Mouse (Mus musculus) NIH3T3 (cell line): ENCODE results near the gene Olfr1131.
"Not testable (repeated sequence)": the region's sequence is repeated elsewhere in the genome, so short reads cannot be mapped to it uniquely, and the experiment has no call there.

Source experiments
- DNase-seq: peaks from one replicate; pipeline ENCODE4 v3.0.0-alpha.2; 2012; ENCODE audit warnings: low read depth

Gene Olfr1131

GRCm38 (mm10) chr2:87626804-87627203 is at the start of gene Olfr1131:
Olfr1131 (plus strand) TSS chr2:87627104.
- DNase-seq = no peak

GRCm38 (mm10) chr2:87605912-87606311 is 21.0 kb upstream of the Olfr1131 start, which contains the start of gene Olfr1130:
Olfr1130 (plus strand) TSS chr2:87606212.
- DNase-seq = not testable (repeated sequence)

- DNase-seq = no peak
Observed at GRCm38 (mm10) chr2:87637435-87637834, 10.5 kb downstream of the Olfr1131 start, which contains the start of gene Olfr1132. Olfr1132 (minus strand) TSS chr2:87637535.

DNA sequence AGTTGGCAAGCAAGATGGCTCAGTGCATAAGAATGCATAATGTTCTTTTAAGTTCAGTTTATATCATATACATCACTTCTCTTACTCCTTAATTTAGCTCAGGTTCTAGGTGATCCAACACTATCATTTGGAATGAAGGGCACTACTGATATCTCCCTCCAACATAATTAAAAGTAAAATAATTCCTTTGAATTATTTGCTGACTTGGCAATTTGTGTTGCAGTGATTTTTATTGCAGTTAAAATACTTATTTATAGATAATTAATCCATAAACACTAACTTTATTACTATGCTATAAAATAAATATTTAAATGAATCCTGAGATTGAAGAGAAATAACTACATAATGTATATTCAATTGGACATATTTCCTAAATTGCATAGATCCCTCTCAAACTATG is 15.5 kb downstream of the Olfr1131 start:
- no peak for DNase-seq

DNA sequence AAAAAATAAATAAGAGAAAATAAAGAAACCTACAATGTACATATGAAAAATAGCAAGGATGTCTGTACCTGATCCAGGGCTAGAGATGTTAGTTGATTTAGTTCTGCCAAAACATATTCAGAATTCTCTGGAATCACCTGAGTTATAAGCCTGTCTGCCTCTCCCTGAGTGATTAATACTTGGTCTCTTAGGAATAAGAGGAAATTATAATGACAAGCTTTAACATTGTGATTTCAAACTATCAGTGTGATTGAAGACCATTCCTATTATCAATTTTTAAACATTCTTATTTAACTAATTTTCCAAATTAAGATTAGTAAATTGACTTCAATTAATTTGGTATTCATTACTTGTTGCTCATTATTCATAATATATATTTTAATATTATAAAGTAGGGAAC is 20.4 kb downstream of the Olfr1131 start, which contains the start of gene Olfr1133:
Gene Olfr1133, minus strand, starts transcription at position 101 of the 400 bp plus-strand sequence.
- DNase-seq = no peak

DNA sequence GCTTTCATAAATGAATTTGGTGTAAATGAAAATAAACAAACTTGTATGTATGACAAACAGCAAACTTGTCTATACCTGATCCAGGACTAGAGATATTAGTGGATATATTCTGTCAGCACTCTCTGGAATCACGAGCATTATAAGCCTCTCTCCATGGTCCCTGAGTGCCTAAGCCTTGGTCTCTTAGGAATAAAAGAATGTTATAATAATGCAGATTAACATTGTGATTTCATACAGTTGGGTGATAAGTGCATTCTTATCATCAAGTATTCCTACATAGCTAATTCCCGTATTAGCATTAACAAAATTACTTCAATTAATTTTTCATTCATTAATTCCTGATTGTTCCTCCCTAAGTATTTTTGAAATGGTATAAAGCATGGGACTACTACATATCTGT is 31.5 kb downstream of the Olfr1131 start, which contains the start of gene Olfr1134:
Gene Olfr1134, minus strand, starts transcription at position 101 of the 400 bp plus-strand sequence.
- no peak for DNase-seq

DNA sequence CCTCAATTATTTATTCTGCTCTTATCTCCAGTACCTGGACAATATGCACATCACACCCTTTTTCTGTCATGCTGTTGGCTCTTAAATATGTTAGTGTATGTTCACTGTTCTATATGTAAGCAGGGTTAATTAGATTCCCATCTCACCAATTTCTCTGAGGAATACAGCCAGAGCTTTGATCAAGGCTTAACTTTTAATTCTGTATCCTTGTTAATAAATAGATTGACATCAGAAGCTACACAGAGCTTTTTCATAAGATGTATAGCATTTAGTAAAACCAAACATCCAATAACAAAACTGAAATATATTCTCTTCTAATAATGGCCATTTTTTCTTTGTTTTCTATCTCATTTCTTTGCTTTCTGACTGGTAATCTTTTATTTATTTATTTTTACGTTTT is 46.7 kb downstream of the Olfr1131 start, which contains the start of gene Olfr1135:
Gene Olfr1135, minus strand, starts transcription at position 101 of the 400 bp plus-strand sequence.
- DNase-seq = no peak
